Mouse (Mus musculus) adrenal gland, postnatal 4 days (tissue): ENCODE results near the gene Pik3cd. TPM values are rescaled to one million over a fixed set of nuclear protein-coding genes. Genes with fewer than 3 reads are reported as not detected.
A peak's percentile ranks its signal among the peaks of the same experiment; 100 is the strongest.

Experiments used
- DNase-seq, 2 experiments: peaks; one replicate each; pipeline ENCODE4 v3.0.0; 2021 to 2022; ENCODE audit warnings: low spot score in 2 of 2, mixed read lengths in 2 of 2
- total RNA-seq, 2 experiments: library from RNA; stranded (reverse); gene quantifications; 2 replicates each; pipeline ENCODE4 v1.2.3; 2021

The Pik3cd gene
- total RNA-seq, 2 experiments from 2014 or later, result 6.8 to 8.0 TPM

DNA sequence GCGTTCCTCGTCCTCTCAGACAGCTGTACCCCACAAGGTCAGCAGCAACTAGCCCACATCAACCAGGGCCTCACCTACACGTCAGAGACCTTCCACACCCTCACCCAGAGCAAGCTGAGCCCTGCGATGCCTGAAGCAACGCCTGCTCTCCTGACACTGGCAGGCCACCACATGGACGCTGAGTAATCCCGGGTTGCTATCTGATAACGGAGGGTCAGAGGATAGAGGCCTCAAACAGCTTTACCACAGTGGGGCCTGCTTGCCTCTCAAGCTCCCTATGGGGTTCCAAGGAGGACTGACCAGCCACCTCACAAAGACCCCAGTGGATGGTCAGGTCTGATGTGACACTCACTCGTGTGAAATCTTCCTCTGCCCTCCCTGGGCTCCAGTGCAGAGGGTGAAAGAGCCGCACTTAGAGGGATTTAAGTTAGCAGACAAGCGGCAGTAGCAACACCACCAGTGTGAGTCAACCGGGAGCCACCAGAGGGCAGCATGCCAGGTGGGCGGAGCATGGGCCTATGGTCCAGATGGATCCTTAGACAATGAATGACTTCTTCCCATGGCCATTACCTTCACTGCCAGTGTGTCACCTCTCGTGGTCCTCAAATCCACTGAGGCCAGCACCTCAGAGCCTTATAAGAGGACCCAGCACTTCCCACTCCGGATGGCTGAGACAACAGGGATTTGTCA, 23.4 kb upstream of the Pik3cd start:
- DNase-seq, result peak; percentile 56 to 77

DNA sequence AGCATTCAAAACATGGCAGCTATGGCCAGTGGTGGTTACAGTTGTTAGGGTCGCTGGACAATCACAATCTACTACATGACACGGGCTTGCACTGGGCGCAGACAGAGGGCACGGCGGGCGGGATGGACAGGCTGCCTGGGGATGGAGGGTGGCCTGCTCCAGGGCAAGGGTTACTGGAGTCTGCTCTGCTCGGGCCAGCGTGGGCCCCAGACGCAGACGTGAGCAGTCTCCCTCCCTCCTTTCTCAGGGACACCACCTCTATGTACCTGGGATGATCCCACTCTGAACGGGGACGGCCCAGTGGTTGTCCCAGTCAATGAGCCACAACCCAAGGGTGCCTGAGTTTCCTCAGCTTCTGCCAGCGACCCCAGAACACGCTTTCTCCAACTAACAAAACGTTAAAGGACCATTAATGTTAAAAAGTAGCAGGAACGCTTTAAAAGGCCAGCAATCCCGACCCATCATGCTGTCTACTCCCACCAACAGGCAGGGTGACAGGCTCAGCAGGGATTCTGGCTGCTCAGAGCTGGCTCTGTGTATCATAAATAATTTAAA, 22.6 kb upstream of the Pik3cd start:
- DNase-seq, result no peak

DNA sequence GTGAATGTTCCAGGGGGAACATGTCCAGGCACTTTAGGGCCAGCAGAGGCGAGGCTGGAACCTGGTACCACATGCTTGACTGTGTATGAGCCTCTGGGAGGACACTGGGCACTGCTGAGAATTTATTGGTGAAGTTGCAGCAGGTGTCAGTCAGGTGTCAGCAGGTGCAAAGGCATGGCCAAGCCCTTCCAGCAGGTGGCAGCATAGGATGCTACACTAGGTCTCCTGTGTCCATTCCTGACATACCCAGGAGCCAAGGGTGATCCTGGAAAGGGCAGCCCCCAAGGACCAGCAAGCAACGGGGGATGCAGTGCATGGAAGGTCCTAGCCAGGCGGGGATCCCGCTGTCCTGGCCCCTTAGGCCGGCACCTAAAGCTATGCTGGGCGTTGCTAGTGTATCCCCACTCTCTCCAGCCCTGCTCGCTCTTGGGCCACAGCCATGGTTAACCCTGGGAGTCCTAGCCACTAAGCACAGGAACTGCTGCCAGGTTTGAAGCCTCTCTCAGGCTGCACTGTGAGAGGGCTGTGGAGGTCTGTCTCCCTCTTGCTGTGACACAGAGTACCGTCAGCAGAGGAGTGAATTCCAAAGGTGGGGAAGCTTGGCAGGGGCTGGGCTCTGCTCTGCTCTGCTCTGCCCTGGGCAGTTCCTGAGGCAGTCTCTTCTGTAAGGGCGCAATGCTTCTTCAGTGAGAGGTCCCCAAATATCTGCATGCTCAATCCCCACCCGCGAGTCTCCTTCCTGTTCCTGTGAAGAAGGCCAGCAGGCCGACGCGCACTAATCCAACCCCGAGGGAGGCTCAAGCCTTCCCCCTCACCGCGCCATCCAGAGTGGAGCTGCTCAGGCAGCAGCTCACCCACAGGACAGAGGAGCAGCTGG, 21.7 kb upstream of the Pik3cd start:
- DNase-seq, result no peak

DNA sequence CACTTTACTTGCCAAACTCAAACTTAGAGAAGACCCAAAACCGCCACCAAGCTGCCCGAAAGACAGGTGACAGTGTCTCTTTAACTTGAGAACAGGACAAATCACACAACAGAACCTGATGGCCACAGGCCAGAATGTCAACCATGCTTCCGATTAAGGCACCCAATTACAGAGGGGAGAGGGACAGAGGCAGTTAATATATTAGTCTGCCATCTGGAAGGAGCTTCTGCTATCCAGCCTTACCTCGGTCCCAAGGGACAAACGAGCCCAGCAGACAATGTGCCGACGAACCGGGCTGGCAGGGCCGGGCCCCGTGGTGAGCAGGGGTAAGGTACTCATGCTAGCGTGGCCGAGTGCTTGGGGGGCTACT, 20.6 kb upstream of the Pik3cd start:
- no peak for DNase-seq

DNA sequence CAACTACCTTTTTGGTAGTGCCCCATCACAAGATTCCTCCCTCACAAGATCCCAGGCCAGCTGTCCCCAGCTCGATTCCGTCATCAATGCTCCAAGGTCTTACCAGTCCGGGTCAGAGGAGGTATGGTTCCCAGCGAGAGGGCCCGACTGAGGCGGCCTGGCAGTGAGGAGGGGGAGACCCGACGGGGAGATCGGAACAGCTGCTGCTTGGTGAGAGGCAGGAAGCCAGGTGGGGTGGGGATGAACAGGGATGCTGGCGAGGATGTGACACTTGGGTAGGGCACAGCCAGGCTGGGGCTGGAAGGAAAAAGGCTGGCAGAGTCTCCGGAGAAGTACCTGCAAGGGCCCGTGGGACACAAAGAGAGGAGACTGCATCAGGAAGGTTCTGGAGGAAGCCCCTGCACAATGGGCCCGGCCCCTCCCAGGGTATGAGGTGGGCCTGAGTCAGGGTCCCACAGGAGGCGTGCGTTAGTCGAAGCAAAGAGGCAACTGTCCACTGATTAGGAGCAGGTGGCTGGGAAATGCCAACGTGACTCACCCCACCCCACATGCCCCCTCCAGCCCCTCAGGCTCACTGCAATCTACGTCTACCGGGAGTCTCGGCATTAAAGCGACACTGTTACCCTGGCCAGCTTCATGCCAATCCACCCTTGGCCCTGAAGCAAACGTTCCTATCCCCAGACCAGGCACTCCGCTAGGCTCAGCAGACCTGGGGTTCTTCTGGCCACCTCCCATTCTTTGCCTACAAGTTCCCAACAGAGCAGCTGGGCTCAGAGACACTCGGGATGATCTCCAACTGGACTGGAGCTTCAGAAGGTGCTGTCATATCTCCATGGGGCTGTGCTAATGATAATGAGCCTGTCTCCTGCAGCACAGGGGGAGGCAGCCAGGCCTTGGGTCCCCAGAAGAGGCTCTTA, 20.0 kb upstream of the Pik3cd start:
- no peak for DNase-seq

DNA sequence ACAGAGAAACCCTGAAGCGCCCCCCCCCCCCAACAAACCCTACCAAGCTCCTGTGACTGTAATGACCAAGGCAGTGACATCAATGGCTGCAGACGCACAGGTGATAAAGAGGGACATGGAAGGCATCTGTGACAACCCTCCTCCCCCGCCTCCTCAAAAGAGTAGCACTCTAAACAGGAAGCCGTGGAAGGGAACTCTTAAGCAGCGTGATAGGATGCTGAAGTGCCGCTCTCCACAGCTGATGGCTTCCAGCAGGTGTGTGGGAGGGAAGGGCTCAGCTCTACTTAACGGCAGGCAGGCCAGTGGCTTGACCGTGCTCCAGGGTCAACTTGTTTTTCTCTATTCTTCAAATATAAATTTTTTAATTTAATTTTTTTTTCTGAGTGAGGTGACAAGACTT, 18.8 kb upstream of the Pik3cd start:
- DNase-seq, result no peak

DNA sequence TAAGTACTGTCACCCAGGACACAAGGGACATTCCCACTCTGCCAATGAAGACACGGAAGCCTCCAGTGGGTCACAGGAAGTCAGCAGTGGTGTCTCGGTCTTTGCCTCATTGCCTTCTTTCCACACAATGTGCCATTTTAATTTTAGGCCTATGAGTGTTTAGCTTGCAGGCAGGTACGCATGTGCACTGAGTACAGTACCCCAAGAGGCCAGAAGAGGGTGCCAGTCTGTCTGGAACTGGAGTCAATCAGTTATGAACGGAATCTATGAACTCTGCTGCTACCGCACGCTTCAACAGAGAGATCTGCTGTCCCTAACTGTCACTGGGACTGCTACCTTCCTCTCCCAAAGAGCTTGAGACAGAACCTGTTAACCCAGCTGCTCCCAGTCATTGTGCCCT, 17.3 kb upstream of the Pik3cd start:
- no peak for DNase-seq

DNA sequence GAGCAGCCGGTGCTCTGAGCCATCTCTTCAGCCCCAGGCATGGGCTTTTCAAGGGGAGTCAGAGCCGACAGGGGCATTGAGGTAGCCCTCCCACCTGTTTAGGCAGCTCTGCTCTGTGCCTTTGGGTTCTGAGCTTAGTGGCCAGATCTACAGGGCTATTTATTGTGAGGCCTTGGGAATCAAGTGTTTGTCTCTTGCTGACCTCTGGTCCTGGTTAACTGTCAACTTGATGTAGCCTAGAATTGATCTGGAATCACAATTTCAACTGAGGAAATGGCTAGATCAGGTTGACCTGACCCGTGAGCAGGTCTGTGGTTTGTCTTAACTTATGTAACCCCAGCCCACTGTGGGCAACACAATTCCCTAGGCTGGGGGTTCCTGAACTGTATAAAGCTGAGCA, 12.2 kb upstream of the Pik3cd start:
- DNase-seq, result no peak

DNA sequence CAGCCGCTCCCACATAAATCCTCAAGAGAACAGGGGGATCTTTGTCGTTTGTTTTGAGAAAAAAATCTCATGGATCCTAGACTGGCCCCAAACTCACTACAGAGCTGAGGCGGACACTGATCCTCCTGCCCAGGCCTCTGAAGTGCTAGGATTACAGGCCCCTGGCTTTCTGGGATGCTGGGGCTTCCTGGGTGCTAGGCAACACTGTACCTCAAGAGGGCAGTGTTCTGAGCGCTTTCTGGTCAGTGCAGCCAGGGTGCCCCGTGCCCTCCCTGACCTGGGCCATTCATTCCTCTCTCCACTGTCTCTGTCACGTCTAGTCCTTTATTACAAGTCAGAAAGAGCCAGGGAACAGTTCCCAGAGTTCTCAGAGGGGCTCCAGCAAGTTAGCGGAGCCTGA, 9.6 kb upstream of the Pik3cd start:
- DNase-seq, result no peak

DNA sequence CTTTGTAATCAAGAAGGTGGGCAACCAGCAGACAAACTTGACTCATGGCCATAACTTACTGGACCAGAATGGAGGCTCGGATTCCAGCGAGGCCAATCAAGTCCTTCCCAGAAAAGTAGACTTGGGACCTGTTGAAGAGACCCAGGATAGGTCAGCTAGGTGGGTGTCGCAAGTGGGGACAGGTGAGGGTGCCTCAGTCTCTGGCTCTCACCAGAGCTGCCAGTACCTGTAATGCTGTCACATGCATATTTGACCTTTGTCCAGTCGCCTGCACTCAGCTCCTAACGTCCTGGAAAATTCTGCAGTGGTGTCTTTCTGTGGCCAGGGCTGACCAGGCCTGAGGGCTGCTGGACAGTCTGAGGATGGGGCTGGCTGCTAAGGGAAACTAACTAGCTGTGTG, 9.1 kb upstream of the Pik3cd start:
- no peak for DNase-seq

DNA sequence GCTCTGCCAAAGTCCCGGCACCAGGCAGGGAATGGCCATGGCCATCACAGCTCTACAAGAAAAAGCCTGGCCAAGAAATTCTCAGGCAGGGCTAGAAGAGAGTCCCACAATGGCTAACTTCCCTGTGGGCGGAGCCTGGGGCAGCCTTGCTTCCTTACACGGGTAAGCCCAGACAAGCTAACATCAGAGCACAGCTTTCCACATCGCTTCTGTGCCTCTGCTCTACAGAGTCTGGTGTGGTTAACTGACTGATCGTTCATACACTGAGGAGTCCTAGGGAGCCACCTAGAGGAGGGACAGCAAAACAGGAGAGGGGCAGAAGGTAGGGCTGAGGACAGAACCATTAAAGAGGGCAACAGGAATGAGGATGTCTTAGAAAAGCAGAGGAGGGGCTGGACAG, 8.1 kb upstream of the Pik3cd start:
- DNase-seq, result peak in 1 of 2 experiments; percentile 25

DNA sequence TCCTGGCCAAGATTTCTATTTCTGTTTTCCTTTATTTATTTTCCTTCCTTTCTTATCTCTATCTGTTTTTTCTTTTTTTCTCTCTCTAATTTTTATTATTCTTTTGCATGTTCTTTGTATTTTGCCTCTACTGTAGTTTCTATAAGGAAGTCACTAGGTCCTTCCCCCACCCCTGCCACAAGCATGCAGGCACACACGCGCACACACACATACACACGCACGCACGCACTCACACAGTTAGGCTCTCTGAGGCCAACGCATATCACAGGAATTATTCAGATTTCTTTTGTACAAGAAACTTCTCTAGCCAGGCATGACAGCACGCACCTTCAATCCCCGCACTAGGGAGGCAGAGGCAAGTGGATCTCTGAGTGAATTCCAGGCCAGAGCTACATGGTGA, 3.6 kb upstream of the Pik3cd start:
- DNase-seq, result no peak

DNA sequence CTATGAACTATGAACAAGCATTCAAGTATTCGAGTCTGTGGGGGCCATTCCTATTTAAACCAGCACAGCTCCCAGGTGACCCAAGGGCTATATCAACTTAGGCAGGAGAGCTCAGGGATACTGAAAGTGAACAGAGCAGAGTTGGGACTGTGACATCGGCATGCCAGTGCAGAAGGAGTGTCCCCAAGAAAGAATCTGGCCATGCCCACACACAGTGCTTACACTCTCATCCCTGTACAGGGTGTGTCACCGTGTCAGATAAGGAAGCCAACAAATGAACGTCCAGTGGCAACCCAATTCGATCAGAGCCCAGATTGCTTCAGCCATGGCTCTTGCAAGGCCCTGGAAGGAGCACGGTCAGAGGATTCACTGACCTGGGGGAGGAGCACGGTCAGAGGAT, 2.9 kb upstream of the Pik3cd start:
- no peak for DNase-seq

DNA sequence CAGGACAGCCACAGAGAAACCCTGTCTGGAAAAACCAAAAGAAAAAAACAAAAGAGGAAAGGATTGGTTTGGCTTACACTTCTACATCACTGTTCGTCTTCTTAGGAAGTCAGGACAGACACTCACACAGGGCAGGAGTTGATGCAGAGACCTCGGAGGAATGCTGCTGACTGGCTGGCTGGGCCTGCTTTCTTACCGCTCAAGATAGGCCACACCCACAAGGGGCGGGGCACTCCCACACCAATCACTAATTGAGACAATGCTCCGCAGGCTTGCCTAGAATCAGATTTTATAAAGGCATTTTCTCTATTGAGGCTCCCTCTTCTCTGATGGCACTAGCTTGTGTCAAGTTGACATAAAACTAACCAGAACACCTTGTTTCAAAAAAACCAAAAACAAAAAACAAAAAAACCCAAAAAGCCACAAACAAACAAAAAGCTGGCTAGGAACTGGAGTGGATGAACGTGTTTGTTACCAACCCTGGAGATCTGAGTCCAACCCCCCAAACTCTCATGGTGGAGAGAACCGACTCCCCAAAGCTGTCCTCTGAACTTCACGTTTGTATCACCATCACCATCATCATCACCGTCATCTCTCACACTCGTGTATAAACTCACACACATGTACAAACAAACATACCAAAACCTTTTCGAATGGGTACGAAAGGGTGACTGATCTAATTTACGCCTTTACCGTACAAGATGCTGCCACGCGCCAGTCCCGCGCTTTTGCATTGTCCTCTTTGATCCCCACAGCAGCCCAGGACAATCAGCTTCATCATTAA, 753 bp downstream of the Pik3cd start:
- DNase-seq, result no peak

DNA sequence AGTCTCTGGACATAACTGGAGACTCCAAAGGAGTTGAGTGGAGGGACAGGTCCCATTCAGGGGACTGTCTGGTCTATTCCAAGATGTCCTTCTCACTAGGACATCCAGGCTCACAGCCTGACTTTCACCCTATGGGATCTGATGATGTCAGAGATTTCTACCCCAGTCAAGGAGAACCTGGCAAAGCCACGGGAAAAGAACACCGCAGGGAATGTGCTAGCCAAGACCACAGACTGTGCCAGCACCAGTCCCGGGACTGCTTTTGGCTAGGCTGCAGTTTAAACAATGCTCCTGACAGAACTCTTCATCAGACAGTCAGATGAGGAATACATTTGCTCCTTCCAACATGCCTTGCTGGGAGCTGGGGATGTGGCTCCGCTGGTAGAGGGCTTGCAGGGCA, 2.4 kb downstream of the Pik3cd start:
- DNase-seq, result no peak

DNA sequence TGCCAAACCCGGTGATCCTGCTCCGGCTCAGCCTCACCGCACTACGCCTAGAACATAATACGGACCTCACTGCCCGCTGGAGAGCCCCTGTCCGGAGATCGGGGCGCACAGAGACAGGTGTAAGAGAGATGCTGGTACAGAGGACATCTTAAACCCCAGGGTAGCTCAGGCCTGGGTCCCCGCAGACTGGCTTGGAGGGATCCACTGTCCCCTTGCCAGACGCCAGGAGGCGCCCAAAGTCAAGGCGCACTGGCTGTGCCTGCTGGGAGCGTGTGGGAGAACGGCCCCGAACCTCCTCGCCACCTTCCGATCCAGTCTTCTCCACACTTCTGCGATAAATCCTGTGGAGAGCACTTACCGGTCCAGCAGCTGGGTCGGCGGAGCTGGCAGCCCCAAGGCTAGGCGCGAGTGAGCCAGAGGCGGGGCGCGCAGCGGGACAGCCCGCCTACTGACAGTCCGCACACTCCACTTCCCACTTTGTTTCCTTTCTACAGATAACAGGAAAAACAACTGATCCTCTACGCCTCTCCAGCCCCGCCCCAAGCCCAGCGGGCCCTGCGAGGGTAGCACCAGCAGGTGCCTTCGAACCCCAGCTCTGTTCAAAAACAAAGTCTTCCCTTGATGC, 4.1 kb downstream of the Pik3cd start:
- peak in 1 of 2 experiments; percentile 33 for DNase-seq

DNA sequence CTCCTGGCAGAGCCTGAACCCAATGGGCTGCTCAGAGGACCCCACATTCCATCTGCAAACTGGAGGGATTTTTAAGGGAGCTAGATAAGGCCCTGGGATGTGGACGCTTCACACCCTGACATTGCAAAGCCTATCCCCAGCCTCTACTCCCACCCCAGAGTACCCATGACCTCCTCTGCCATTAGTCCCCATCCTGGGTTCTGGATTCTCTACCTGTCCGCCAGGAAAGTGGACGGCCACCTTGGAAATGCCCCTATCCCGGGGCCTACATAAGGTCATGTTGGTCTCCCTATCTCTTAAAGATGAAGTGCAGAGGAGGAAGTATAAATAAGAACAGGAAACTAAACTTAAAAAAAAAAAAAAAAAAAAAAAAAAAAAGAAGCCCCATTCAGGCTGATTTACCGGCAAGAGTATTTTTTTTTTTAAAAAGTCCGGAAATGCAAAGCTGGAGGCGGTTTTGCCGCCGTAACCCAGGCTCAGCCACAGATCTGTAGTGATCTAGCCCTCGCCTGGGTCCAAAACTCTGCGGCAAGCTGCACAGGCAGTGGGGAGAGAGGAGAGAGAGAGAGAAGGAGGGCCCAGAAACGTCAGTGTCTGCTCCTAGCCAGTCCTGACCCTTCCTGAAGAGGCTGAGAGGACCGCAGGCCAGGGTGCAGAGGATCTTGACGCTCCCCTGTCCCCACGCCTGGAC, 4.7 kb downstream of the Pik3cd start:
- no peak for DNase-seq

DNA sequence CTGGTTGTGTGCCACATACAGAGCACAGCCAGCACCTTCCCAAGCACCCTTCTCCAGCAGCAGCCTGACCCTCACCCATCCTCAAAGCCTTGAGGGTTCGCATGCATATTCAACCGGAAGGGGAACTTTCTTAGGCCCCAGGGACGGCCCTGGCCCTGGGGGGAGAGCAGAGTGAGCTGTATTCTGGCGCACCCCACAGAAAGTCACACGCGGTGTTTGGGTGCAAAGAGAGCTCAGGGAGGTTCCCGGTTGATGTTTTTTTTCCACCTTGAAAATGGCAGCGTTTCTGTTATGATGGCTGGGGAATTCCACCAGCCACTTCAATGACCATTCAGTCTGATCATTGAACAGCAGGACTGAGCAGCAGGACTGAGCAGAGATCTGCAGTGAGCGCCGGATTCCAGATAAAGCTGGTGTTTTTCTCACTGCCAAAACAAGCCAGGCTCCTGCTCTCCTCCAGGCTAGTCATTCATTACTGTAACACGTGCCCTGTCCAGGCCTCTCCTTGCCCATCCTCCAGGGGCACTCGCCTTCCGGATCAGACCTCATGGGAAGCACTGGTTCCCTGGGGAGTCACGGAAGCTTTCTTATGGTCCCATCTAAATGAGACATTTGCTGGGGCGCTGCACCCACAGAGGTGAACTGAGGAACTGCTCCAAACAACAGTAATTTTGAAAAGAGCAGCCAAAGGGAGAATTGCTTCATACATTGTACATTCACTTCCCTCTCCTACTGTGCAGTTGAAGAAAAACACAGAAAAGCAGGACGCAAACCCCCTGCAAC, 6.0 kb downstream of the Pik3cd start:
- DNase-seq, result no peak

DNA sequence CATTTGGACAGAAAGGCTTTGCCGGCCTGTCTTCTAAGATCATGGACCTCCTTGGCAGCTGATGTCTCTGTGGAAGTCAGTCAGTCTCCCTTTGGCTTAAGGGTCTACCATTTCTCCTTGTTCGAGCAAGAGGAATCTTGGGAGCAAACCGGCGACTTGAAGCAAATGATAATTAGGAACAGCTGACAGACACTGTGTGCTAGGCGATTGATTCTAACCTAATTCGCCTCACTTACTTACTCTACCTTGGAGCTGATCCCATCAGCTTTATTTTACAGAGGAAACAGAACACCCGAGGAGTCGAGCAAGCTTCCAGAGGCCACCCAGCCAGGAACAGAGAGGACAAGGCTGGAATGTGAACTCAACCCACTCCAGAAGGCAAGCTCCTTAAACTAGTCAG, 11.0 kb downstream of the Pik3cd start:
- no peak for DNase-seq
